Mouse (Mus musculus) gastrocnemius, postnatal 36 days (tissue): Measurements from ENCODE around the gene Fmr1nb. TPM values are rescaled to one million over a fixed set of nuclear protein-coding genes. Genes with fewer than 3 reads are reported as not detected.
"Not testable (repeated sequence)": the region's sequence is repeated elsewhere in the genome, so short reads cannot be mapped to it uniquely, and the experiment has no call there.

Experiments used
- DNase-seq, 2 experiments: peaks; one replicate each; pipeline ENCODE4 v3.0.0; 2022
- intact Hi-C: fragments of 180-260 bp; cut with DNase I; formaldehyde crosslinking; loops from one replicate; pipeline ENCODE4 v1.15.1; 2025
- long read RNA-seq, 2 experiments: library from polyadenylated mRNA; stranded (forward); transcript quantifications; one replicate each; pipeline ENCODE4 v2.0.0; 2021
- total RNA-seq, 2 experiments: library from RNA; stranded (reverse); gene quantifications; 2 replicates each; pipeline ENCODE4 v1.2.3; 2021

Fmr1nb gene
- total RNA-seq = not detected
- long read RNA-seq, experiment 1 = 0 reads
- long read RNA-seq, experiment 2 = 0 reads

GRCm38 (mm10) chrX:68761606-68762005 lies at the start of gene Fmr1nb:
Gene Fmr1nb, plus strand, starts transcription at chrX:68761839.
- intact Hi-C loops = no loop called here
- DNase-seq = no peak

GRCm38 (mm10) chrX:68736902-68737301 lies 24.7 kb upstream of the Fmr1nb start:
- intact Hi-C loops = no loop called here
- no peak for DNase-seq

GRCm38 (mm10) chrX:68740088-68740487 lies 21.6 kb upstream of the Fmr1nb start:
- intact Hi-C loops = no loop called here

GRCm38 (mm10) chrX:68820449-68820848 lies 58.8 kb downstream of the Fmr1nb start:
- intact Hi-C loops = not testable (repeated sequence)

More at GRCm38 (mm10) chrX:68740088-68740487, 21.6 kb upstream of the Fmr1nb start:
- DNase-seq = no peak

GRCm38 (mm10) chrX:68821059-68821458 lies 59.4 kb downstream of the Fmr1nb start, which contains the start of gene Gm14698:
Gene Gm14698, plus strand, starts transcription at chrX:68821093.
- intact Hi-C loops = not testable (repeated sequence)

More at GRCm38 (mm10) chrX:68820449-68820848, 58.8 kb downstream of the Fmr1nb start:
- DNase-seq = not testable (repeated sequence)

GRCm38 (mm10) chrX:68839548-68840444 lies 78.2 kb downstream of the Fmr1nb start:
- no peak for DNase-seq
- intact Hi-C loops = no loop called here

More at GRCm38 (mm10) chrX:68821059-68821458, 59.4 kb downstream of the Fmr1nb start, which contains the start of gene Gm14698:
- not testable (repeated sequence) for DNase-seq

Other genes with a start within 250 kb of the Fmr1nb start
- 1 to 10 TPM; 5.9 to 7.4 TPM for gene Fmr1, start 83.3 kb upstream of the Fmr1nb start, total RNA-seq
- 1 to 10 TPM; 3.8 to 4.6 TPM for gene Gm14698, start 59.3 kb downstream of the Fmr1nb start, total RNA-seq
- gene Gm6812, start 131.2 kb downstream of the Fmr1nb start, total RNA-seq = not detected